Mouse (Mus musculus) limb, embryonic 14.5 days (tissue): ENCODE measurements around the gene Slc4a1. TPM values are rescaled to one million over a fixed set of nuclear protein-coding genes. Genes with fewer than 3 reads are reported as not detected.
"Not testable (repeated sequence)": the region's sequence is repeated elsewhere in the genome, so short reads cannot be mapped to it uniquely, and the experiment has no call there.

Experiments
- ATAC-seq: fragments of 200-750 bp; cut with Nextera tagmentation; 2 replicates; pipeline ENCODE4 v1.8.0; 2017; ENCODE audit warnings: low read depth, moderate number of reproducible peaks, moderate TSS enrichment; ENCODE audit not compliant: low FRiP score
- DNase-seq: peaks from one replicate; pipeline ENCODE4 v3.0.0-alpha.2; 2015; ENCODE audit warnings: low spot score
- H3K27ac ChIP-seq: fragments of 300-500 bp; sonication (generic); replicated peaks from 2 replicates; pipeline ENCODE4 v1.5.1; 2014; ENCODE audit warnings: low read depth, mild to moderate bottlenecking, low read length, moderate library complexity, mixed read lengths
- H3K27me3 ChIP-seq: fragments of 300-500 bp; sonication (generic); 2 replicates; pipeline ENCODE4 v1.6.1; 2014; ENCODE audit warnings: low read length, mixed read lengths; ENCODE audit not compliant: control insufficient read depth, insufficient read depth
- H3K36me3 ChIP-seq: fragments of 300-500 bp; sonication (generic); 2 replicates; pipeline ENCODE4 v1.6.1; 2014; ENCODE audit warnings: mild to moderate bottlenecking, low read length, moderate library complexity, mixed read lengths; ENCODE audit not compliant: control insufficient read depth, insufficient read depth
- H3K4me1 ChIP-seq: fragments of 300-500 bp; sonication (generic); 2 replicates; pipeline ENCODE4 v1.6.1; 2014; ENCODE audit warnings: antibody characterized with exemption, low read length, mixed read lengths; ENCODE audit not compliant: control insufficient read depth, insufficient read depth
- H3K4me2 ChIP-seq: fragments of 300-500 bp; sonication (generic); replicated peaks from 2 replicates; pipeline ENCODE4 v1.6.1; 2014; ENCODE audit warnings: low read depth, mild to moderate bottlenecking, low read length, moderate library complexity; ENCODE audit not compliant: severe bottlenecking
- H3K4me3 ChIP-seq: fragments of 300-500 bp; sonication (generic); replicated peaks from 2 replicates; pipeline ENCODE4 v1.5.1; 2014; ENCODE audit warnings: low read length
- H3K9ac ChIP-seq: fragments of 300-500 bp; sonication (generic); 2 replicates; pipeline ENCODE4 v1.6.1; 2014; ENCODE audit warnings: mild to moderate bottlenecking, low read depth, low read length, moderate library complexity; ENCODE audit not compliant: severe bottlenecking
- H3K9me3 ChIP-seq: fragments of 300-500 bp; sonication (generic); 2 replicates; pipeline ENCODE4 v1.6.1; 2016; ENCODE audit warnings: low read length; ENCODE audit not compliant: control insufficient read depth
- POLR2A ChIP-seq: fragments of 200-500 bp; IDR thresholded peaks from 2 replicates; pipeline ENCODE4 v1.8.0; 2012; ENCODE audit warnings: inconsistent platforms, mild to moderate bottlenecking, moderate library complexity, borderline replicate concordance; ENCODE audit not compliant: insufficient read depth, insufficient read length; ENCODE audit errors: extremely low read depth
- WGBS: fragments of 180-500 bp; shearing (Covaris S2); extraction: QIAGEN DNeasy Blood & Tissue Kit; methylation state at CpG from one replicate; pipeline ENCODE4 v1.1.7; 2014; 5-methylcytosine and 5-hydroxymethylcytosine counted together
- polyA plus RNA-seq, 2 experiments: library from polyadenylated mRNA; depleted of rRNA in 1 of 2; stranded (reverse) in 1 of 2; unstranded in 1 of 2; fragments of >200 nt; fragmentation: Nextera tagmentation in 1 of 2; extraction: Ambion mirVana in 1 of 2; gene quantifications; 2 replicates each; pipeline versions ENCODE4 v1.2.1 to v1.2.3; 2012 to 2014

Slc4a1 gene
- polyA plus RNA-seq (2012; rRNA removed) (3.5 and 4.3 TPM in 2 replicates), polyA plus RNA-seq (2014; fragmentation: Nextera tagmentation; extraction: Ambion mirVana) (2.8 and 6.6 TPM in 2 replicates)

GRCm38 (mm10) chr11:102366103-102366502 lies at the start of gene Slc4a1:
Slc4a1 (minus strand) TSS chr11:102366203.
- not testable (repeated sequence) for H3K9me3 ChIP-seq, H3K27me3 ChIP-seq, DNase-seq, H3K36me3 ChIP-seq, H3K27ac ChIP-seq, H3K4me1 ChIP-seq, ATAC-seq, H3K4me2 ChIP-seq, H3K9ac ChIP-seq, H3K4me3 ChIP-seq
- 77% methylated on average over 8 of the region's 8 CpGs for whole genome bisulfite sequencing

- Histone ChIP-seq H3K27ac (no peak overlapping the region), H3K9me3 (no peaks in the 10 kb centered on the region), H3K36me3 (no peaks in the 10 kb centered on the region), H3K4me2 (no peak overlapping the region), H3K27me3 (no peaks in the 10 kb centered on the region), H3K4me1 (no peaks in the 10 kb centered on the region), H3K9ac (no peak overlapping the region), H3K4me3 (no peak overlapping the region)
- WGBS: 76% methylated on average over 10 of the region's 10 CpGs
- ATAC-seq: no peak
- DNase-seq: no peak
- TF ChIP-seq POLR2A: no peak
These were observed 49.2 kb upstream of the Slc4a1 start for GRCm38 (mm10) chr11:102415034-102415802.

- no peaks in the 10 kb centered on the region for H3K27me3 ChIP-seq
- H3K27ac ChIP-seq: no peak overlapping the region
- no peak overlapping the region for H3K4me2 ChIP-seq
- H3K36me3 ChIP-seq: no peaks in the 10 kb centered on the region
- ATAC-seq (no peak), DNase-seq (no peak)
- no peak overlapping the region for H3K9ac ChIP-seq
- 75% methylated on average over 8 of the region's 8 CpGs for WGBS
- TF ChIP-seq POLR2A: no peak
- H3K9me3 ChIP-seq: no peaks in the 10 kb centered on the region
- no peak overlapping the region for H3K4me3 ChIP-seq
- H3K4me1 ChIP-seq: no peaks in the 10 kb centered on the region
These were observed 47.1 kb upstream of the Slc4a1 start for GRCm38 (mm10) chr11:102413059-102413458.

GRCm38 (mm10) chr11:102411704-102412103 lies 45.7 kb upstream of the Slc4a1 start:
- Histone ChIP-seq H3K9me3 (no peaks in the 10 kb centered on the region), H3K4me3 (no peak overlapping the region), H3K27me3 (no peaks in the 10 kb centered on the region), H3K4me2 (no peak overlapping the region), H3K9ac (no peak overlapping the region), H3K27ac (no peak overlapping the region), H3K36me3 (no peaks in the 10 kb centered on the region), H3K4me1 (no peaks in the 10 kb centered on the region)
- no peak for TF ChIP-seq POLR2A
- ATAC-seq (peak; percentile 17; the same call in 1 of the 2 replicates), DNase-seq (peak; percentile 93)
- WGBS: 7% methylated on average over 11 of the region's 11 CpGs

- no peak overlapping the region for H3K4me3 ChIP-seq
- no peak for ATAC-seq
- no peak overlapping the region for H3K27ac ChIP-seq
- TF ChIP-seq POLR2A: no peak
- no peak overlapping the region for H3K9ac ChIP-seq
- no peaks in the 10 kb centered on the region for H3K27me3 ChIP-seq
- H3K9me3 ChIP-seq: no peaks in the 10 kb centered on the region
- H3K4me2 ChIP-seq: no peak overlapping the region
- H3K36me3 ChIP-seq: no peaks in the 10 kb centered on the region
- H3K4me1 ChIP-seq: peaks cover 6% of the 10 kb centered on the region
- WGBS: 82% methylated on average over 3 of the region's 3 CpGs
- no peak for DNase-seq
These were observed 45.1 kb upstream of the Slc4a1 start for GRCm38 (mm10) chr11:102411061-102411460.

GRCm38 (mm10) chr11:102410345-102410744 lies 44.3 kb upstream of the Slc4a1 start:
- not testable (repeated sequence) for H3K4me3 ChIP-seq, H3K36me3 ChIP-seq, H3K27ac ChIP-seq, ATAC-seq, H3K9me3 ChIP-seq, H3K27me3 ChIP-seq, DNase-seq, H3K4me2 ChIP-seq, H3K9ac ChIP-seq, H3K4me1 ChIP-seq
- WGBS: 92% methylated on average over 3 of the region's 3 CpGs
